Mouse (Mus musculus): ENCODE measurements at regions not wholly inside any gene's neighbourhood (a gene's known extent, or its start where the extent isn't known, plus 50 kb on each side); places are given as distances from the start of the nearest gene placed in this dataset.

DNA sequence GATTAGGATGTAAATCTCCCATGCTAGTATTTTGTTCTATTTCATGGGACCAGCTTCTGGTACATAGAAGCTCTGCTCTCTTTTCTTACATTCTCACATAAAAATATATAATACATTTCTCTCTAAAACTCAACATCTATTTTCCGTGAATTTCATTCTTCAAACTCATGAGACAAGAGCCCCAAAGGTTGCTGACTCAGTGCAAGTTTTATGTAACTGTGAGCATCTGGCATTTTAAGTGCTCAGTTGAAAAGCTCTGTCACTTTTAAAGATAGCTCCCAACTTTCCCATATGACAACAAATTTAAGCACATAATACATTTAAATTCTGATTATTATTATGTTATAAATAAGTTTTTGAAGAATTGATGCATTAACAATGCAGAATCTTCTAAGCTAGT is 268.5 kb downstream of the AW209491 start:
- DNase-seq (ENCODE audit: low spot score), result no peak

DNA sequence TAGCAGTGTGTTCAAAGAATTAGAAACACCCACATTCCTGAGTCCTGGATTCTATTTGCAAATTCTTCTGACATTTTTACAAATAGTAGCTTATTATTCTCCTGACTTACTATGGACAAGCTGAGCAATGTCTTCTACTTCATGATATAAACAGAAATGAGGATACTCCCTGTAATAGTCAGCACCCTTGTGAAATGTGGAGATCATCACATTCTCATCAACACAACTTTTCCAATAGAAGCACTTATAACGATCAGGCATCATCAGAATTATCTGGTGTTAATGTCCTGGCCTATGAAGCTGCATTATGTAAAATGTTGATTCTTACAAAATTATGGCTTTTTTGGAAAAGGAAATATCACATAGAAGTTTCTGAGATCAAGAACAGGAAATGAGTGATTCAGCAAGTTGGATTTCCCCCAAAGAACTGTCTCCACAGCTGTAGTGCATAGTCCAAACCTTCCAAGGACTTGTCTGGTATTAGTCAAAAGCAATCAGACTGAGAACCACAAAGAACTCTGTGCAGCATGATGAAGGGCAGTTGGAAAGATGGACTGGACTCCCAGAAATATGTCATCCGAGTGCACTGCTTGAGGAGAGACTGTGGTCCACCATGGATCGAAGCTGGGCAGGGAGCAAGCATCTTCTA is 300.3 kb downstream of the AW209491 start:
- peak; percentile 10 for DNase-seq (ENCODE audit: low spot score)

DNA sequence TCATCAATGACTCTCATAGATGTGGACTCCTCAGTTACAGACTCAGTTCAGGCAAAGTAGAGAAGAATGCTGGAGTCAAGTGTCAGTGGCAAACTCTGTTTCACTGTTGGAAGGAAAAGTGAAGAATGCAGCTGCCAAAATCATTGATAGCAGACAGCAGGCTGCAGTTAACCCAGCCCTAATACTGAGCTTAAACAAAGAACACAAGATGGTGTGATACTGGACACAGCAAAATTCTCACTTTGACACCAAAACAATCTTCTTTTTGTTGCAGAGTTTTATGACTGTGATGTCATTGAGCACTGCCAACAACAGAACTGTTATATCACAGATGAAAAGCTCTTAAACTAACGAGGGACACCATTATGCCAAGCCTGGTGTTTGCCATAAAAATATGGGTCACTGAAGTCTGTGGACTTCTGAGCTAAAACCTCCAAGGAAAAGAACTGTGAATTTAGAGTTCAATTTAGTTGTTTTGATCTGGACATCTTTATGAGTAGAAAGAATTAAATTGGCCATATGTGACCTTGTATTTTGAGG is 336.3 kb downstream of the AW209491 start:
- no peak for DNase-seq (ENCODE audit: low spot score)

DNA sequence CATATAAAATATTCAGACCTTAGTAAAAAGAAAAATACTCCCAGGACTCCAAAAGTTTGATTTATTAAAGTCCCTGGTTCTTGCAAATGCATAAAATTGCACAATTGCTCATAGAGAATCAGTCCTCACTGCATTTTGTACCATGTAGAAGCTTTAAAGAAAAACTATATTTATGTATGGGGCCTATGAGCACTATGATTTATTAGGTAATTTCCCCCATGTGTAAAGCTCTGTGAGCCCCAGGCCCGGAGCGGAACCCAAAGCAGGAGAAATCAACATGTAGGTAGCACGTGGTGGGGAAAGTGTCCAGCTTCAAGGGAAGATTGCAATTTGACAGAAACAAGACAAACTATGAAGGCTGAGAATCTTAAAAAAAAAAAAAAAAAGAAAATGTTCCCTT is 372.7 kb downstream of the AW209491 start:
- no peak for DNase-seq (ENCODE audit: low spot score)

DNA sequence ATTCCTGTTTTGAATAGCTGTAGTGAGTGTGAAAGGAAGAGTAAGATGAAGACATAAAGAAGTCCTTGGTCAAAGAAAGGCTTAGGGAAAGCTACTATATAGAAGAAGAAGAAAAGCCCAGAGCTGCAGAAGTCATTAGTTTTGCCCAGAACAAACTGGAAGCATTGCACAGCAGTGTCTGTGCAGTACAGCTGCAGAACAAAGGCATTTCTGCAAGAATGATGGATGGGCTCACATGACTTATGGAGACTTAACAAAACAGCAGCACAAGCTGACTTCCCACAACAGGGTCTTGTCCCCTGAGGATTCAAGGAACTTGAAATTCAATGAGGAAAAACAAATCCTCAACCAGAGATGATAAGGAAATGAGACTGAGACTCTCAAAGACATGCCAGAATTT is 381.7 kb downstream of the AW209491 start:
- DNase-seq (ENCODE audit: low spot score), result no peak

DNA sequence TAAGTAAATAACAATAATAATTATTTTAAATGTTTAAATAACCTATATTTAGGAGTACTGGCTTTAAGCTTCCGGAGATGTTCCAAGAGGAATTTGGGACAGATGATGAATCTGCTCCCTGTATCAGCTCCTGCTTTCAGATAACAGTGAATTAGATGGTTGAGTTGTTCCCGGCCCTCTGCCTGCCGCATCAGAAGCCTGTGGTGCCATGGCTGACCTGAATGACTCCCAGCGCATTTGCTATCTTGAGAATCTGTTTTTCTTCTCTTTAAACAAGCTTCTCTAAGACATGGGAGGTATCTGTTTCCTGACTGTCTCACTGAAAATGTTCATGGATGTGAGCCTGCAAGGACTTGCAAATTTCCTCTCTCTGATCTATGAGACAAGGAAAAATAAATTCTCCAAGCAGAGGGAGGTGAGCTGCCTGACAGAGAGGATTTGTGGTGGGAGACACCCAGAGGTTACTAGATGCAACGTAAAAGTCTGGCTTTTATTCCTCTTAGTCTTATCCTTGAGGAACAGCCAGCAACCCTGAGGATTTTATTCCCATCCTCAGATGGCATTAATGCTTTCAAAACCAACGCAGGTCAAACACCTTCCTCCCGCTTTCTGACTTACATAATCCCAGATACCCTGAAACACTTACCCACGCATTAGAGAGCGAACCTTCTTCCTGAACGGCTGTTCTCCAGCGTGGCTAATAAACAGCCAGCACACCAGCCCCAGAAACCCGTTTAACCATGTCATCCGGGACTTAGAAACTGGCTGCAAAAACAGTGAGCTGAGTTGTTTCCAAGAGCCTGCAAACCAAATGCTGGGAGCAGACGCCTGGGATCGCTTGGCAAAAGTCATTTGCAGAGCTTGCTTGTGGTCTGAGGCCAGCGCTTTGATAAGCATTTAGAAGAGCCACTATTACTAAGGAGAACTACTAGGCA is 389.1 kb downstream of the AW209491 start:
- no peak for DNase-seq (ENCODE audit: low spot score)

DNA sequence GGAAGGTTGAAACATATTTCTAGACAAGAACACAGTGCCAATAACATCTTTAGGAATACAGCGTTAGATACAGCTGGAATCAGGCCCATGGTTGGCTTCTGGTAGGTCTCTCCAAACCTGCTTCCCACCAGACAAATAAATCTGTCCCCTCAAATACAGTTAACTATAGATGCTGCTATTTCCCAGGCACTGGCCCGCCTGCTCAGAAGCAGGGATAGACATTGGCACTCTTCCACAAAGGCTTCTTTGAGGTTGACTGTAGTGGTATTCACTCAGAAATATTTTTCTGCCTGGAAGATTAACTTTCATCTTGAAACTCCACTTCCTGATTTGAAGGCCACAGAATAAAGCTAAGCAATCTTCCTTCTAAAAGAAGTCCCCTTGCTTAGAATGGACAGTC is 396.6 kb downstream of the AW209491 start:
- DNase-seq (ENCODE audit: low spot score), result no peak

DNA sequence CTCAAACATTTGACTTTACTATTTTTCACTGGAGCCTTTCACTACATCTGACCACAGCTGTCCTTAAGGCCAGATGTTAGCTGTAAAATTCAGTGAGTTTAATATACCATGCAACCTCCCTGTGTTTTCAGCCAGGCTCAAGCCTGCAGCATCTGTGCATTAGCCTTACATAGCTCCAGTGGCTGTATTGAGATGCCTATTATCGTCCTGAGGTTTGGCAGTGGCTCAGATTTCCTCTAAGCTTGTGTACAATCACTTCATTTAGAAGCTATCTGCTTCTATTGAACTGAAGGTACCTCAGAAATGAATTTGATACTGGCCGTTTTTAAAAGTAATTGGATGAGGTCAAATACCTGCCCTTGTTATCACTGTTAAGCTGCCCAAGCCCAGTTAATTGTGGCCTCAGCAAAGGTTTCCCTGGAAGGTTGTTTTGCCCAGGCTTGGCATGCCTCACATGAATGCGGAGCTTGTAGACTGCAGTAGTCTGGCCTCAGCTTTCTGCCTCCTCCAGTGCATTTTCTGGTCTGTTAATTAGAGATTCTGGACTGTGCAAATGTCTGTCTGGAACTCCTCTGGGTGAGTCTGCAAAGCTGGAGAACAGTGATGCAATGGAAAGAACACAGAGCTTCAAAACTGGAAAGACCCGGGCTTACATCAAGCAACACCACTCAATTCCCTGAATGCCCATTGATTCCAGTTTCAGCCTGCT is 410.2 kb upstream of the Gli3 start:
- DNase-seq (ENCODE audit: low spot score), result no peak

DNA sequence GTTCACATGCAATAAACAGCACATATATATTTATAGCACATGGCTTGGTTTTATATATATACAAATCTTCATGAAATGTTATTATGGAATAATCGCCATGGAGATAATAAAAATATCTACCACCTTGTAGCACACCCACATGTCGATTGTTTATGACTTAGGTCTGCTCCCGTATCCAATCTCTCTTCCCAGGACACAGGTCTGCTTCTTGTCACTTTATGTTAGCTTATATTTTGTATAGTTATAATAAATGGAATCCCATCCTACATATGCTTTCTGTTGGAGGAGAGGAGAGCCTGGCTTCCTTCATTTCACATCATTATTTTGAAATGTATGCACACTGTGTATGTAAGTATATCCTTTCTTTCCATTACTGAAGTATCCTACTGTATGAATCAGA is 408.3 kb upstream of the Gli3 start:
- DNase-seq (ENCODE audit: low spot score), result no peak

DNA sequence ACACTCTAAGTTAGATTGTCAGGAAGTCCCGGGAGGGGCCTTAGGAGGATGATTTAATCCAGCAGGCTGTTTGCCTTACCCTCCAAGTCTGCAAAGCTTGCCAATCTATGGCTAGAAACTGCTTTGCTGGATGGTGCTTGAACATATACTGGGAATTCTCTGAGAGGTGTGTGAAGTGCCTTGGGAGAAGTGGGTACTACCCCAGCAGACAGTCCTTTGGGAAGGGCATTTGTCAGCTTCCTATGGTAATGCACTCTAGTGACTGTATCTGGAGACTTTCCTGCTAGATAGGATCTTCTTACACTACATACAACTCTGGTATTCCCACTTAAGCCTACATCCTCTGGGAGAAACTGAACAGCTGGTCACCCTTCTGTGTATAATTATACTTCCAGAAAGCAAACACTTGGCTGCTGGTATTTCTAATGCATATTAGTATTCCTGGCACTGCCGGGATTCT is 384.4 kb upstream of the Gli3 start:
- no peak for DNase-seq (ENCODE audit: low spot score)

DNA sequence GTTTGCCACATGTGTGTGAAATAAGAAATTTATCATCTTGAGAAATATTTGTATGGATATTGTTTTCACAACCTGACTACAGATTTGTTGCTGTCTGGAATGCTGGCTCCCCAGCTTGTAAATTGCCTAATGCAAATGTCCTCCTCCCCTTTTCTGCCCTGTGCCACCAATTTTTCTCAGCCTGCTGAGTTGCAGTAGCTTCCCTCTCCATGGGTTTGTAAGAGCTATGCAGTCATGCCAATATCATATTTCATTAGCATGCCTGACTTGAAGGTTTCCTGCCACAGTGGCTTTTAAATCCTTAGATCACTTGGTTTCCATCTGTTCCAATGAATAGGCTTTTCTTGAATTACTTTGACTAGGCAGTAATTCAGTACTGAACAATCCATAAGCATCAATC is 383.9 kb upstream of the Gli3 start:
- DNase-seq (ENCODE audit: low spot score), result no peak

DNA sequence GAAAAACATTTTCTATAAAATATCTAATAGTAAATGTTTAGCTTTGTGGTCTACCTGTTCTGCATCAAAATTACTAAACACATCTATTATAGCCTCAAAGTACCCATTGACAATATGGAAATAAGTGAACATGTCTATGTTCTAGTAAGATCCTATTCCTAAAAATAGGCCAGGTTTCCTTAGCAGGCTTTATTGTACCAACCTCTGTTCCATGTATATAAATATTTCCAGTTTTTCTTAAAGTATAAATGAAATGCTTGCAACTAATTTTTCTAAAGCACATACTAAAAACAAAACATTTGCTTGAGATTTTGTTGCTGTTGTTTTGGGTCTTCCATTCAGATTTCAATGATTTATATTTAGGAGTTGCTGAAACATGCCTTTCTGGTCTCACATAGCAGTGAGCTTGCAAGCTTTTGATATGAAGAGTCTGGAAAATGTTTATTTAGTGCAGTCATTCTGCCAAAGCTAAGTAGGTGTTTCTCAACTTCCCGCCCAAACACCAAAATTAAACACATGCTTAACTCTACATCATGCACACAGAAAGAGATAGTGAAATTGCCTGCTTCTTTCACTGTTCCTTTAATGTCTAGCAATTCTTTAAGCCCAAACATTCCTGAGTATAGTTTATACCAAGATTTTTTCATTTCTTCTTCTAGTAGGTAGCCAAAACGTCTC is 380.6 kb upstream of the Gli3 start:
- DNase-seq (ENCODE audit: low spot score), result peak; percentile 51

DNA sequence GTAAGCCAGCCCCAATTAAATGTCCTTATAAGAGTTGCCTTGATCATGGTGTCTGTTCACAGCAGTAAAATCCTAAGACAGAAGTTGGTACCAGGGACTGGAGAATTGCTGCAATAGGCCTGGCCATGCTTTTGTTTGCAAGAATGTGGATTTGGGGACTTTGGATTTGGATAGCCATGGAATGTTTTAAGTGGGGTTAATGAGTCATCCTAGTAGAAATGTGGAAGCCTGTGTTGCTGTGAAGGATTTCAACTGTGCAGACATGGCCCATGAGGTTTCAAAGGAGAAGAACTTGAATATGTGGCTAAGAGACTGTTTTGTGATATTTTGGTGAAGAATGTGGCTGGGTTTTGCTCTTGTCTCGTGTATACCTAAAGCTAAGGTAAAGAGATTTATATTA is 368.2 kb upstream of the Gli3 start:
- no peak for DNase-seq (ENCODE audit: low spot score)

DNA sequence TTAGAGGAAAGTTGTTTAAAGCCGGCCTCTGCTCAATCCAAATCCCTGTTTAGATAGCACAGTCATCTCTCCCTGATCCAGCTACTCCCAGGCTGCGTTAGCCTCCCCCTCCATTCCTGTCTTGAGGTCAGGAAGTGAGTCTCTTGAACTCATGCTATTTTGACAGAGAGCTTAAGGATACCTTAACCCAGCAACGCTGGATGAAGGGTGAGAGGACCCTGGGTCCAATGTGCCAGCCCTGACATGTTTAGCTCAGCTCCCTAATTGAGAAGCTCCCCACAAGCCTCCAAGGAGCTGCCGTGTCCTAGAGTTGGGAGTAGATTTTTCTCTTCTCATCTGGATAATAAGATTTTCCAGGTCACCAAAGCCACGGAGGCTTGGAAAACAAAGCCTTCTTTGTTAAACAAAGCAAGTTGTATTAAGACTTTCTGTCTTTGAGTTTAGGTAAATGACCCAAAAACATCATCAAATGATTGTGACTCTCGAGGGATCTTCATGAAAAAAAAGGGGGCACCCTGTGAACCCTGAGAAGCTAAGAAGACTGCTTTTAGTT is 355.2 kb upstream of the Gli3 start:
- DNase-seq (ENCODE audit: low spot score), result no peak

DNA sequence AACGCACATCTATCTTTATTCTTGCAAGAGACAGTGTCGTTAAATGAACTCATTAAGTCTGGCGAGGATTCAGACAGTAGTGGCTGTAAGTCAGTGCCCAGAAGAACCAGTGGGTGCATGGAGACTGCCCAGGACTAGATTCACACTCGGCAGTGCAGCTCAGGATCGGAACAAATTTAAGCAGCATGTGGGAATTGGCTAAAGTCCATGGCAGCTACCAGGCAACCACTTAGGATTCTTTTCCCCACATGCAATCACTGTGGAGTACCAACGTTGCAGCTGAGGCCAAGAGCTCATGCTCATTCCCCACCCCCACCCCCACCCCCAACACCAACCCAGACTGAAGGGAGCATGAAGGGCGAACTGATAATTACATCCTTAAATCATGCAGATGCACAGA is 349.7 kb upstream of the Gli3 start:
- no peak for DNase-seq (ENCODE audit: low spot score)

DNA sequence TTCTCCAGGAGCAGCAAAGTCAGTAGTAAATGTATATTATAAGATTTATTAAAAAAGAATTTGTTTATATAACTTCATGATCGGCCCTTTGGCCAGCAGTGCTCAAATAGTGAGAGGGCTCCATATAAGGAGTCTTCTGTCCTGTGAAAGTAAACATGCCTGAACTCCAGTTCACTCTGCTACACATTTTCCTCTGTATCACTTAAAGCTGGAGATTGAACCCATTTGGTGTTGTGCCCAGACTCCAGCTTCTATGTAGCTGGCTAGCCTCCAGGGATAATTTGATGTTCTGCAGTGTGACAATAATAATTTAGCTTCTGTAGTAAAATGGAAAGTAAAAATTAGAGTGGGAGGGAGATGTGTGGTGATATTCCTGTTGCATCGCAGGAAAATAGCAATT is 332.8 kb upstream of the Gli3 start:
- DNase-seq (ENCODE audit: low spot score), result no peak

DNA sequence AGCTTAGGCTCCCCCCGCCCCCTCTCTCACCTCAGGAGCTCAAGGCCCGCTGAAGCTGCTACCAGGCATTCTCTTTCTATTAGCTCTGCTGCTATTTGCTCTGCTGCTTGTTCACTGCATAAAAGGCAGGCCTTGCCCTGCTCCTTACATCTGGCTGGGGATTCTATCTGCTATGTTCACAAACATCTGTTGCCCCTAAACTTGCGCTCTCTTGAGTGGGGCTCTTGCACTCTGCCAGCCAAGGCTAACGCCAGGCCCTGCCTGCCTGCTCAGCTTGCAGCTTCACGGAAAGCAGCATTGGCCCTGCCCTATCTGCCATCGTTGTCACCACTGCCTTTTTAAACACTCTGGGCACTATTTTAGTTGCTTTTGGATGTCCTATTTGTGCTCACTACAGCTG is 316.9 kb upstream of the Gli3 start:
- DNase-seq (ENCODE audit: low spot score), result no peak

DNA sequence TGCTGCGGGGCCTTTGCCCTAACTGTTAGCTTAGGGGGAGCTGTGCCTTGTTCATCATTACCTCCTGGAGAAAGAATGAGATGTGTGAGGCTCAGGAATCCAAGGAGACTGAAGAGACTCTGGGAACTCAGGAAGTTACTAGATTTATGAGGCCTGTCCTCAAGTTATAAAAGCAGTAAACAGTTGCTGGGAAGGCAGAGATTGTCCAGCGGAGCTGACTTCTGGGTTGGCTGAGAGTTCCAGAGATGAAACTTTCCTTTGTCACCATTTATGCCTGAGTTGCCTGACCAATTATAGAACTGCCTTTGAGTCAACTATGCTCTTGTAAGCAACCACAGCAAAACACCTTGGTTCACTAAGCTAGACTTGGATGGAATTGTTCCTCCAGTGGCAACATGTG is 282.1 kb upstream of the Gli3 start:
- DNase-seq (ENCODE audit: low spot score), result no peak

DNA sequence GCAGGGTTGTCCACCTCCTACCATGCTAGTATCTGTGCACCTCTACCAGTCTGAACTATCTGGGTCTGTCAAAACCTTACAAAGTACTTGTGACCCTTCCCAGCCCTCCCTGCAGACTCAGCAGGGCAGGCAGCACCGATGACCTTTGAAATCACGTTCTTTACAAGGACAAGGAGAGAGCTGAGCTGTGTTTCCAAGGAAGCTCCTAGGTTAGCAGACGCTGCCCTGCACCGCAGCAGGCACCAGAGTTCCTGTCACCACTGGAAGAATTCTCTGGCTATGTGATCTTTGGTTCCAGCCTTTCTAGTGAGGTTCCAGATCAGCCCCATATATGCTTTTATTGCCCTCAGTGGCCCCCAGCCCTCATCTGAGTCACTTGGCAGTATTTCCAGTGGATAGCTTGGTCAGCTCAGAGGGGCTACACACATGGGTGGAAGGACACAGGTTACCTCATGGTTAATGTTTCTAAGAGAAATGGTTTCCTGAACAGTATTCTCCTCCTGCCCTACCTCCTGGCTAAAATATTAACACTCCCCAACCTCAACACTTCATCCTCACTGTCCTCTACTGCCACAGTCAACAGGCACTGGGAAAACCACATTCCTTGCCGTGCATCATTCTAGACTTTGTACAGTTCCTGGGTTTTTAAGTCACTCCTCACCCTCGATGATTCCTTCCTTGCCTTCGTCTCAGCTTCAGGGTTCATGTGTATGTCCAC is 251.2 kb upstream of the Gli3 start:
- no peak for DNase-seq (ENCODE audit: low spot score)

DNA sequence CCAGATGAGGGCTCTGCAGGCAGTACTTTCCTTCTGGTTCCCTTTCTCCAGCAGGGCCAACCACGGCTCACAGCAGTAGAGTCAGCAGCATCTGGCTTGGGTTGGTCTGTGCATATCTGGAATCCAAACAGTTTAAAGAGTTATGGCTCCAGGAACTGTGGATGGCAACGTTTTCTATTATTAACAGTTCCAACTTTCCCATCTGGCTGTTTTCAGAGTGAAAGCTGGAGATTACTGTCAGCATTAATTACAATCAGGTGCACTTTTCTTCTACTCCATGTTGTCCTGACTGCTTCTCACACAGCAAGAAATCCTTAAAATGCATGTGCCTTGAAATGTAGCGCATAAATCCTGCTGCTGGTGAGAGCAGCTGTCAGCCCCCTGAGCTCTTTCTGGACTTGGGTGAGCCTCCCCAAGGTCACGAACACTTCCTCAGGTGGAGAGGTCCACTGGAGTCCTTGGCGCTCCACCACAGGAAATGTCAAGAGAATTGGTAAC is 250.6 kb upstream of the Gli3 start:
- DNase-seq (ENCODE audit: low spot score), result no peak

DNA sequence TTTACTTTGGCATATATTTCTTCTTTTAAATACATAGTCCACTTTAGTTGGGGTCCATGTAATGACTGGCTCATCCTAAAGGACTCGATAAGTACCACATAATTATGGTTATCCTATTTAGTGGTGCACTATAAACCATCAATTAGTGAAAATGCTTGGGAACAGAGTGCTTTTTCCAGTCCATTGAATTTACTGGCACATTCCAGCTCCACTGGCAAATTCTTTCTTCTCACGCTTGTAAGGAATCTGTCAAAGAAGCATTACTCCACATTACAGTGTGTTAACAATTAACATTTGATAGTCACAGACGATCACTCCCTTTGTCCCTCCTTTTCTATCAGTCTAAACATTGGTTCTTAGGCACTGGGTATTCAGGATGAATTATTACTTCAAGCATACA is 241.7 kb upstream of the Gli3 start:
- no peak for DNase-seq (ENCODE audit: low spot score)

All from lung, postnatal 25 days (tissue).